Mouse (Mus musculus) left cerebral cortex, adult 2 months (tissue): ENCODE measurements around the gene Gm49387. TPM values are rescaled to one million over a fixed set of nuclear protein-coding genes. Genes with fewer than 3 reads are reported as not detected.

Experiments
- DNase-seq, 2 experiments: peaks; one replicate each; pipeline ENCODE4 v3.0.0; 2021 to 2022; ENCODE audit warnings: low spot score in 2 of 2, mixed read lengths in 1 of 2; ENCODE audit errors: extremely low spot score in 1 of 2
- H3K27ac ChIP-seq: fragments of 200-600 bp; 2 replicates; pipeline ENCODE4 v1.8.1; 2022
- H3K4me3 ChIP-seq: fragments of 200-600 bp; 2 replicates; pipeline ENCODE4 v1.8.1; 2022
- CTCF ChIP-seq: fragments of 200-600 bp; IDR thresholded peaks from 2 replicates; pipeline ENCODE4 v1.8.1; 2022; ENCODE audit warnings: antibody characterized with exemption, mild to moderate bottlenecking, moderate library complexity
- intact Hi-C: fragments of 180-260 bp; cut with DNase I; formaldehyde crosslinking; loops from one replicate; pipeline ENCODE4 v1.15.1; 2025
- total RNA-seq, 2 experiments: library from RNA; stranded (reverse); gene quantifications; 2 replicates each; pipeline ENCODE4 v1.2.3; 2021

The Gm49387 gene
- total RNA-seq, 2 experiments from 2014 or later = not detected

DNA sequence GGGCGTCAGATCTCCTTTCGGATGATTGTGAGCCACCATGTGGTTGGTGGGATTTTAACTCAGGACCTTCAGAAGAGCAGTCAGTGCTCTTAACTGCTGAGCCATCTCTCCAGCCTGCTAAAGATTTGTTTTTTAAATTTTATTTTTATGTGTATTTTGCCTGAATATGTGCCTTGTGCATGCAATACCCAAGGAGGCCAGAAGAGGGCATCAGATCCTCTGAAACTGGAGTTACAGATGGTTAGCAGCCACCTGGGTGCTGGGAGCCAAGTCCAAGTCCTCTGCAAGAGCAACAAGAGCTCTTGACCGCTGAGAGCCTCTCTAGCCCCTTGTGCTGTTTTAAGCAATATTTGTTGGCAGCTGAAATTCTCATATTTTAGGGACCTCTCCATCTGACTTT, 9.7 kb upstream of the Gm49387 start:
- H3K27ac ChIP-seq = no peak overlapping the region
- peak; percentile 31 for TF ChIP-seq CTCF
- no peak overlapping the region for H3K4me3 ChIP-seq
- no peak for DNase-seq
- intact Hi-C loops = no loop called here

DNA sequence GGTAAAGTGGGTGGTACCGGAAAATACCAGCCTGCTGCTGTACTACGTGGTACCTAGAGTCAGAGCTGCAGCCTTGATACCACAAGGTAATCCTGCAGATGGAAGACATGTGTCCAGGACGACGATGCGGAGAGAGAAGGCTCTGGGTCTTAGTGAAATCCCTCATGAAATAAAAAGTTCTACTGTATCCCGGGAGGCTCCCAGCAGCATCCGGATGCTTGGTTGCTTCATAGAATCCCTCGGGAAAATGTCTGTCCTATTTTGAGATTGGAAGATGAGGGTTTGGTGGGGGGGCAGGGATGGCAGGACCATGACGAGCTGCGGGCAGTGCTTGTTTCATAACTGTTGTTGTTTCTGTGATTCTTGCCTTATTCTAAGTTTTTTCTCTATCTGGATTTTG, 7.3 kb upstream of the Gm49387 start:
- no peak for TF ChIP-seq CTCF
- Histone ChIP-seq H3K4me3 (no peak overlapping the region), H3K27ac (no peak overlapping the region)
- no peak for DNase-seq
- intact Hi-C loops = no loop called here

DNA sequence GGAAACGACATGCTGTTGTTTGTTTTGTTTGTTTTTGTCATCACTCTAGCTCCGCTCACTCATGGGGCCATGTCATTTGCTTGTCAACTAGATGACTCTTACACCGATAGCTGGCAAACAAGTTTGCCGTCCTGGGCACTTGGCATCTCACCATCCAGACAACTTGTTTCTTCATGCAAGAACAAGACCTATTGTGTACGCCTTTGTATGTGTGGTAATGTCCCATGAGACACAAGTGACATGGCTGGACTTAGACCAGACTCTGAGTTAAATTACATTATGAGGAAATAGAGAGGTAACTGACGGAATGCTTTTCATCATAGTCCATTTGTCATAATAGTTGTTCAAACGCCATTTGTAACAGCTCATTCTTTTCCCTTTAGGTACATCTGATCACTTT, 5.2 kb upstream of the Gm49387 start:
- intact Hi-C loops = no loop called here
- no peak for DNase-seq
- Histone ChIP-seq H3K4me3 (no peak overlapping the region), H3K27ac (no peak overlapping the region)
- TF ChIP-seq CTCF = no peak

DNA sequence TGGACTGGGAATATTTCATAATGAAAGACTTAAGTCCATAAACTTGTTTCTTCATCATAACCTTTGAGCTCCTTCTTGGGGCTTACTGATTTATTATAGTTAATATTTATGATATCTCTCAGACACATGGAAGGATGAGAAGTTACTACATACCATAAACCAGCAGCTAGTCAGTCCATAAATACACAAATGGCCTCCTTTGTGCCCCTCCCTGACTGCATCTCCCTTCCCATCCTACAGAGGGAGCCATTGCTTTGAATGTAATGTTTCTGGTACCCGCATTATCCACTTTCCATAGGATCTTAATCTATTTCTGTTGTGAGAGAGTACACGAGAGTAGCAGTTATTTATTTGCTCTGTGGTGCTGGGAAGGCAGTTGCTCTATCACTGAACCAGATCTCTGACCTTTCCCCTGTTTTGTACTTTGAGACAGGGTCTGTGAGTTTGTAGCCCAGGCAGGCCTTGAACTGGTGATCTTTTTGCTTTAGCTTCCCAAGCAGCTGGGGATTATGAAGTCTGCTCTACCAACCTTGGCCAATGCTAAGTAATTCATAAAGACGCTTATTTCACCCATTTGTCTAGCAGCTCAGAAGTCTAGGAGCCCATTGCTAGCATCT, 4.4 kb upstream of the Gm49387 start:
- DNase-seq = no peak
- no peak overlapping the region for H3K27ac ChIP-seq
- no peak overlapping the region for H3K4me3 ChIP-seq
- TF ChIP-seq CTCF = peak; percentile 57
- intact Hi-C loops = no loop called here

DNA sequence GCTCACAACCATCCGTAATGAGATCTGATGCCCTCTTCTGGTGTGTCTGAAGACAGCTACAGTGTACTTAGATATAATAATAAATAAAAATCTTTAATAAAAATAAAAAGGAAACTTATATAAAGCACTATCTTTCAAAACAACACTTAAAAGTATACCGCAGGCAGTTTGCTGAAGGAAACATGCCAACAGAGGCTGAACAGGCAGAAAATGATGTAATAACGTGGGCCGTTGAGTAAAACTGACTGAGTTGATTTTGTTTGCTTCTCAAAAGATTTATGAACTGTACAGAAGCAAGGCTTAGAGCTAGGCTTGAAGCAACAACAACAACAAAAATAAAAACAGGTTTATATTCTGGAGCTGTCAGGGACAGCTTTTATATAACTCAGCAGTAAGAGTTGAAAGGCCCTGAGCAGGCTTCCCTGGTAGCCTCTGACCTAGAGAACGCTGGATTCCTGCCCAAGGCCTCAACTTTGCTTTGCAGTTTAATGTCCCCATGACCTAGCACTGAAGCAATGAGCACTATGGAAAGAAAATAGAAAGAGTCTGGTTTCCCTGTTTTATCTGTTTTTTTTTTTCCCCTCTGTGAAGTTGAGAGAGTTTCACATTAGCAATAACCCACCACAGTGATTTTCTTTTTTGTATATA, 3.6 kb upstream of the Gm49387 start:
- no peak overlapping the region for H3K4me3 ChIP-seq
- DNase-seq = no peak
- H3K27ac ChIP-seq = no peak overlapping the region
- TF ChIP-seq CTCF = no peak
- intact Hi-C loops = no loop called here

DNA sequence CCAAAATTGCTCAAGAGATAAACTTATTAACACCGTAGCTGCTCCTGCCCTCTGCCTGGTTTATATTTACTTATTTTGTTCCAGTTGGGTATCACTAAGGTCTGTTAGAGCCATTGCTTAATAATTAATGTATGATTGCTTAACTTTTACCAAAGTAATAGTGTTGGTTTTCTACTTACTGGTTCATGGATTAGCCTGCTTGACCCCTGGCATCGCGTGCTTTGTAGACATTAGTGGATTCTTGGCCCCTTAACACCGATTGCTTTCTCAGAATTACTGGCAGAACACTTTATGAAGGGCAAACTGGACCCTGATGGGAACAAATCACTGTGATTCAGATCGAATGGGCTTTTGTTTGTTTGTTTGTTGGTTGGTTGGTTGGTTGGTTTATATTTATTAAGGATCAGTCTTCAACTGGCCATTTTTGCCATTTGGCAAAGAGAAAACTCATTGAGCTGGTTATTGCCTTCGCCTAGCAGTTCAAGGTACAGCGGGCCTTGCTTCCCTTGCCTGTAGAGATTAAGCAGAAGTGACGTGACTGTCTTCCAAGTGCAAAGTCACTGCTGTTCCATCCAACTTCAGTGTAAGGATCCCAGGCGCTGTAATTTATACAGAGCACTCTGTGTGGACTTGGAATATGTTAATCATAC, 953 bp upstream of the Gm49387 start:
- DNase-seq = no peak
- H3K27ac ChIP-seq = peak overlapping the region; percentile 87
- no peak for TF ChIP-seq CTCF
- intact Hi-C loops = no loop called here
- H3K4me3 ChIP-seq = peak overlapping the region; percentile 63

DNA sequence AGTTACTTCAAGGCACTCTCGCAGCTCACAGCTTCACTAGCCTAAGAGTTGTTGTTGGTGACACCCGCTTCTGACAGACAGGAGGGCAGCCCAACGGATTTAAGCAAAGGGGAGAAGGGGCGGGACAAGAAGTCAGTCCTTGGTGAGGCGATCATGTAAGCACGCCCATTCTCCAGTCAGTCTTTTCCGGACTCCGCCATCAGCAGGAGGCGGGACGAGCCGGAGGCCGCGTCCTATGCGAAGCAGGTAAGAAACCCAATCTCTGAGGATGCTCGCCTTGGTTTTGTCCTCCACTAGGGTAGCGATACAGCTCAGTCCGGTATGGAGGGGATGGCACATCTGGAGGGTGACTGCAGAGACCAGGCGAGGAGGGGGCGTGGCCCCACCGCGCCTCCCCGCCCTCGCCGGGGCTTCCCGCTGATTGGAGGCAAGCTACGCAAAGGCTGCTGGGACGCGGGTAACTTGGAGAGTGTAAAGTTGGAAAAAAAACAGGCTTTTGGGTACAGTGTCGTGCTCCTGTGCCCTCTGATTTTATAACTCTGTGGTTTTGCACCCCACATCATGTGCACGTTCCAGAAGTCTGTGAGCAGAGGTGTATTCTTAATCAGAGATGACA, 320 bp upstream of the Gm49387 start, which contains the start of the genes Btd and Hacl1:
Gene Btd (plus strand): TSS at position 139 of the 616 bp plus-strand sequence.
Gene Hacl1 (minus strand): TSS at position 397 of the 616 bp plus-strand sequence.
- peak; percentile 73 to 79 for DNase-seq
- H3K27ac ChIP-seq = peak within 1 kb of the TSS; percentile 87
- intact Hi-C loops = no loop called here
- H3K4me3 ChIP-seq = peak within 1 kb of the TSS; percentile 63
- no peak; the same call in 1 of the 2 replicates for TF ChIP-seq CTCF

DNA sequence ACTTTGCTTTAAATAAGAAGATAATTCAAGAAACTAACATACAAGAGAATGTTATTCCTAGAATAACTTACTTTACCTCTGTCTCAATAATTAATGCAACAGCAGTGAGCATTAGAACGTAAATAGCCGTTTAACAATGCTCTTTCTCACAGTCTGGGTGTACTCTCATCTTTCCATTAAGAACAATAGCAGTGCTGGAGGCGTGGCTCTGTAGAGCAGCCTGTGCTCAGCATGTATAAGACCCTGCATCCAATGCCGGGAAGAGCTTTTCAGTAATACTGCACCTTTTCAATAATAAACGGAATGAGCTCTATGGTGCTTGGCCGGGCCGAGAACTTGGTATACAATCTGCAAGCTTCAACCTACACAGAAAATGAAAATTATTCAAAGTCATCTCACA, 10.0 kb downstream of the Gm49387 start:
- TF ChIP-seq CTCF = no peak
- Histone ChIP-seq H3K4me3 (no peak overlapping the region), H3K27ac (no peak overlapping the region)
- intact Hi-C loops = no loop called here
- no peak for DNase-seq

DNA sequence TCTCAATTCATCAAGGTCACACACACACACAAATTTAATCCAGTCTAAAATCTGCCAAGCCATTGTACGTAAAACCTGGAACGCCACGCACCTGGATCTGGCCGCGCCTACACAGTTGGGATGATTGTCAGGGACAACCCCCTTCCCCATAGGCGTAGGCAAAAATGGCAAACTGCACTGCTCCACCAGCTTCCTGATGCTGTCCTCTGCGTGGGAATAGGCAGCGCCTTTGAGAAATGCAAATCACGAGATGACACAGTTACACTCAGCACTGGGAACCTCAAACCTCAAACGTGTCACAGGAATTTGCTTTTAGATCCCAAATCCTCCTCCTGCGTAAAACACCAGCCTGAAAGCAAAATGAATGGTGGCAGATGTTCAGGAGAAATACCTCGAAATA, 17.9 kb downstream of the Gm49387 start:
- peak; percentile 38 to 64 for DNase-seq
- no peak for TF ChIP-seq CTCF
- H3K27ac ChIP-seq = no peak overlapping the region
- no peak overlapping the region for H3K4me3 ChIP-seq
- intact Hi-C loops = loop anchor here (2.0 kb wide), 1 partner anchor 46 kb away; no protein-coding TSS in a partner anchor

DNA sequence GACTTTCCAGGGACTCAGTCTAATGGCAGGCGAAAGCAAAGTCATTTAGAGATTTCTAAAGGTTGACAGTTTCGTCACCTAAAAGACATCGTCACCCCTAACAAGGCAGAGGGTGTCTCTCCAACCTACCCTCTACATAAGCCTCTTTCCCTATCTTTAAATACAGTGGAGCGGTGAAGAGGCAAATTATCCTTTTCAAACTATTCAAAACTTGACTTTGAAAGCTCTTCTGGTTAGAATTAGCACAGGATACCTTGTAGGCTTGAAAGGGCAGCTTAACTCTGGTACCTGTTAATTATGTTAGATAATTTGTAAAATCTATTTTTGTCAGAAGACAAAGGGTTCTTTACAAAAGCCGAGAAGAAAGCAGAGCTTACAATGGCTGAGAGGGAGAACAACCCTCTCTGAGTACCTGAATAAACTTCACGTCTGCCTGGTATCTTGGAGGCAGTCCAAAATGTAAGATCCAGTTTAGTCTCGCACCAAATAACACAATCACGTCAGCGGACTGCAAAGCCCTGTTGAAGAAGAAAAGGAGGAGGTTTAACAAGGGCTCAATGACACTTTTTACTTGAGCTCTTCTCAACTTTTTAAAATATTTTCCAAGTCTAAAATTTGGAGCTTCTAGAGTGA, 20.0 kb downstream of the Gm49387 start:
- no peak for DNase-seq
- Histone ChIP-seq H3K27ac (no peak overlapping the region), H3K4me3 (no peak overlapping the region)
- TF ChIP-seq CTCF = no peak
- intact Hi-C loops = no loop called here

DNA sequence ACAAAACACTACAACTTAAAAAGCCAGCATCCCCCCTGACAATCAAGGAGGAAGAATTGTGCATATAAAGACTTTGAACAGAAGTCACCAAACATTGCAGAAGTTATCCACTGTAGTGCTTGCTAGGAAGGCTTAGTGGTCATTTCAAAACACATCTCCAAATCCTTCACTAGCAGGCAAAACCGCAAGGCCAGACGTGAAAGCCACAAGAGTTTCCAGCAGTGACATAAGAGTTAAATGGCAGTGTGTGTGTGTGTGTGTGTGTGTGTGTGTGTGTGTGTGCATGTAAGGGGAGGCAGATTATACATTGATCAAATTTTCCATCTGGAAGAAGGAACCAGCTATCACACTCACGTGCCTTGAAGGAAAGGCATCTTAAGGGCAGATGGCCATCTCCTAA, 22.7 kb downstream of the Gm49387 start:
- intact Hi-C loops = no loop called here
- Histone ChIP-seq H3K27ac (no peak overlapping the region), H3K4me3 (no peak overlapping the region)
- no peak for TF ChIP-seq CTCF
- no peak for DNase-seq

DNA sequence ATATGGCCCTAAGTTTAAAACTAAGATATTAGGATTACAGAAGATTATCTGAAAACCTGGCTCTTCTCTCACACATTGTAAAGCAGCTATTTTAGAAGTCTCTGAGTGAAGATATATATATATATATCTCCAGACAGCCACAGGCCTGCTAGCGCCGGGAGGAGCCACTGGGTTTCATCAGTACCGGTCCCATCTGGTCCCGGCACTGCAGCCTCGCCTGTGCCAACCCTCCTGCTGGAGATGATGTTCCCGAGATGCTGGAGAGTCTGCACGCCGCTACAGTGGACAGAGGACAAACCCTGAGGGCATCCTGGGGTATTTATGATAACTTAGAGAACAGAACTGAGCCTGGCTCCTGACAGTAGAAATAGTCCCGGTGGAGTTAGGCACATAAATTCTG, 23.5 kb downstream of the Gm49387 start:
- Histone ChIP-seq H3K4me3 (no peak overlapping the region), H3K27ac (no peak overlapping the region)
- DNase-seq = no peak
- no peak for TF ChIP-seq CTCF
- intact Hi-C loops = no loop called here
